Mouse (Mus musculus) CD4-positive, CD25-positive, alpha-beta regulatory T cell (primary cell): Measurements from ENCODE around the gene Gm17482. TPM values are rescaled to one million over a fixed set of nuclear protein-coding genes. Genes with fewer than 3 reads are reported as not detected.

ENCODE experiments used
- polyA plus RNA-seq: library from polyadenylated mRNA; unstranded; fragments of 100-300 nt; shearing (Covaris generic); gene quantifications from one replicate; pipeline ENCODE4 v1.2.1, GENCODE M21; 2017

Gene Gm17482
- not detected for polyA plus RNA-seq

GRCm38 (mm10) chr6:115227043-115227442, at the start of gene Gm17482:
TSS of gene Gm17482 (plus strand) at chr6:115227343.

GRCm38 (mm10) chr6:115252099-115252873, 25.1 kb downstream of the Gm17482 start, which contains the start of gene Timp4:
TSS of gene Timp4 (minus strand) at chr6:115252205.

Other genes starting within 250 kb of the Gm17482 start
- 39.9 TPM for gene Tamm41, start 189.5 kb upstream of the Gm17482 start, polyA plus RNA-seq
- gene Syn2, start 92.4 kb upstream of the Gm17482 start, polyA plus RNA-seq, result not detected
- gene Timp4, start 24.9 kb downstream of the Gm17482 start, polyA plus RNA-seq, result 0.07 TPM
- gene Pparg, start 133.6 kb downstream of the Gm17482 start, polyA plus RNA-seq, result 1.1 TPM